Mouse (Mus musculus) brain, embryonic 18.5 days (tissue): ENCODE measurements around the gene Sctr.

Source experiments
- DNase-seq: peaks from one replicate; pipeline ENCODE4 v3.0.0-alpha.2; 2012; ENCODE audit warnings: low read depth, low spot score

Gene Sctr

GRCm38 (mm10) chr1:120069120-120069519 is 62.4 kb downstream of the Sctr start:
- no peak for DNase-seq

GRCm38 (mm10) chr1:120070168-120070567 is 63.5 kb downstream of the Sctr start:
- no peak for DNase-seq

- no peak for DNase-seq
Observed at GRCm38 (mm10) chr1:120071133-120071532, 64.4 kb downstream of the Sctr start.

- DNase-seq, result no peak
Observed at GRCm38 (mm10) chr1:120072900-120073299, 66.2 kb downstream of the Sctr start.

- DNase-seq, result no peak
Observed at GRCm38 (mm10) chr1:120073519-120074306, 67.0 kb downstream of the Sctr start, which contains the start of gene Tmem37. TSS of gene Tmem37 (minus strand) at chr1:120074074.

GRCm38 (mm10) chr1:120074307-120074702 is 67.6 kb downstream of the Sctr start:
- no peak for DNase-seq

GRCm38 (mm10) chr1:120074931-120075330 is 68.2 kb downstream of the Sctr start:
- DNase-seq, result no peak

GRCm38 (mm10) chr1:120075507-120075906 is 68.8 kb downstream of the Sctr start:
- DNase-seq, result no peak

- no peak for DNase-seq
Observed at GRCm38 (mm10) chr1:120077746-120078410, 71.2 kb downstream of the Sctr start.

- no peak for DNase-seq
Observed at GRCm38 (mm10) chr1:120080632-120081031, 73.9 kb downstream of the Sctr start.

GRCm38 (mm10) chr1:120082957-120083585 is 76.4 kb downstream of the Sctr start:
- DNase-seq, result no peak

GRCm38 (mm10) chr1:120083921-120084517 is 77.3 kb downstream of the Sctr start:
- DNase-seq, result no peak

GRCm38 (mm10) chr1:120085696-120086095 is 79.0 kb downstream of the Sctr start:
- DNase-seq, result no peak

- no peak for DNase-seq
Observed at GRCm38 (mm10) chr1:120086644-120087043, 80.0 kb downstream of the Sctr start.

- no peak for DNase-seq
Observed at GRCm38 (mm10) chr1:120089180-120089579, 82.5 kb downstream of the Sctr start.

GRCm38 (mm10) chr1:120090880-120091570 is 84.3 kb downstream of the Sctr start:
- DNase-seq, result no peak

GRCm38 (mm10) chr1:120093482-120094134 is 86.9 kb downstream of the Sctr start:
- DNase-seq, result peak; percentile 24

- no peak for DNase-seq
Observed at GRCm38 (mm10) chr1:120094920-120095319, 88.2 kb downstream of the Sctr start.

- DNase-seq, result no peak
Observed at GRCm38 (mm10) chr1:120098327-120098726, 91.6 kb downstream of the Sctr start.

GRCm38 (mm10) chr1:120099483-120099882 is 92.8 kb downstream of the Sctr start:
- DNase-seq, result no peak
